Mouse (Mus musculus) ovary, postnatal 14 days (tissue): Measurements from ENCODE around the gene Srd5a3.
"Not testable (repeated sequence)": the region's sequence is repeated elsewhere in the genome, so short reads cannot be mapped to it uniquely, and the experiment has no call there.

Experiments used
- DNase-seq: peaks from one replicate; pipeline ENCODE4 v3.0.0; 2022; ENCODE audit warnings: low spot score

Srd5a3 gene

DNA sequence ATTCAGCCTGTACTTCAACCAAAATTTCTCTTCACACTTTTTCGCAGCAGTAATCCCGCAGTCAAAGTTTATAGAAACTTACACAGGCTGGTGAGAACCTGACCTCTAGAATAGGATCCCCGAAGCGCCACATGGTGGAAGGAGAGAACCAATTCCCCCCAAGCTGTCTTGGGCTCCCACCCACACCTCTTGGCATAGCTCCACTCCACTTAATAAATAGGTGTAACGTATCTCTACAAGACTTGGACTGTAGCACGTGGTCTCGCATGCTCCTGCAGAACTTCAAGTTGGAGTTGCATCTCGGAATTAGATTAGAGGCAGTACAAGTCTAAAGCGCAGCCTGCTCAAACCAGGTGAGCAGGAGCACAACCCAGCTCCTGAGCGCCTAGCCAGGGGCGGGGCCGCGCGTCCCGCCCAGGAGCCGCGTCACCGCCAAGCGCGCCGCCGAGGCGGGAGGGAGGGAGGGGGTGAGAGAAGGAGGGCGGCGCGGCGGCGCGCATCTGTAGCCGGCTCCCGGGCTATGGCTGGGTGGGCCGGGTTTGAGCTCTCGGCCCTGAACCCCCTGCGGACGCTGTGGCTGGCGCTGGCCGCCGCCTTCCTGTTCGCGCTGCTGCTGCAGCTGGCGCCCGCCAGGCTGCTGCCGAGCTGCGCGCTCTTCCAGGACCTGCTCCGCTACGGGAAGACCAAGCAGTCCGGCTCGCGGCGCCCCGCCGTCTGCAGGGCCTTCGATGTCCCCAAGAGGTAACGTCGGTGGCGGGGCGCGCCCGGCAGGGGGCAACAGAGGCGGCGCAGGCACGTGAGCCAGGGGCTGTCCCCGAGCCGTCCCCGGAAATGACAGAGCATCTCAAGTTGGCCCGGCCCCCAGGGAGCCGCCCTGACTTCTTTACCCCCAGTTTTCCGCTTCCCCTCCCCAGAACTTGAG is at the start of gene Srd5a3:
Gene Srd5a3, plus strand, starts transcription at position 464 of the 922 bp plus-strand sequence.
- peak; percentile 95 for DNase-seq

DNA sequence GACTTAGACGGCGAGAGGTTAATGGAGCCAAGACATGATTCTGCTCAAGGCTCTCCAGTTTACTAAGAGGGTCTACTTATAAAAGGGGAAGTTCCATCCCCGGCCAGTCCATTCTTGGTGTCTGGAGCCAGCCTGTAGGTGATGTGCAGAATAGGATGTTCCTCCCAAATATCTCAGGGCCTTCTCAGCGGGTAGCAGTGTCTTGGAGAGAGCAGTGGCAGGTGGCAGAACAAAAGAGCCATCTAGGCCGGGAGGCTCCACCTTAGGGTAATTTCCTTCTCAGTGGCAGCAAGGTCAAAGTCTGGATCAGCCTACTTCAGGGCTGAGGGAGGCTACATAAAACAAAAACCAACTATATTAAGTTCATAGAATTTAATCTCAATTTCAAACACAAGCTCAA is 36.3 kb upstream of the Srd5a3 start:
- DNase-seq = not testable (repeated sequence)

DNA sequence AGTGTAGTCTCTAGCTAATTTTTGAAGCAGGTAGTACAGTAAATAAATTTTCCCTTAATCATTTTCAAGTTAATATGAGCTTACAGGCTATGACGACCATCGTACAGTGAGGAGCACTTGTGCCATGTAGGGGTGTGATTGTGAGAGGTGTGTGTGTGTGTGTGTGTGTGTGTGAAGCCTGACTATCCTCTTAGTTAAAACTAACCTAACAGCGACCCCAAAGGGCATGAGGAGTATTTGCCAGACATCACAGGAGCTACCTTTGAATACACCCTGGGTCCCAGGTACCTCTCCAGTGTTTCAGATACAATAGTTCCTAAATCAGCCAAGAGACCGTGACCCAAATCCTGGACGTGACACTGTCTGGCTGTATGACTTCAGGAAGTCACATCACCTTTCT is 32.8 kb upstream of the Srd5a3 start:
- DNase-seq = no peak

DNA sequence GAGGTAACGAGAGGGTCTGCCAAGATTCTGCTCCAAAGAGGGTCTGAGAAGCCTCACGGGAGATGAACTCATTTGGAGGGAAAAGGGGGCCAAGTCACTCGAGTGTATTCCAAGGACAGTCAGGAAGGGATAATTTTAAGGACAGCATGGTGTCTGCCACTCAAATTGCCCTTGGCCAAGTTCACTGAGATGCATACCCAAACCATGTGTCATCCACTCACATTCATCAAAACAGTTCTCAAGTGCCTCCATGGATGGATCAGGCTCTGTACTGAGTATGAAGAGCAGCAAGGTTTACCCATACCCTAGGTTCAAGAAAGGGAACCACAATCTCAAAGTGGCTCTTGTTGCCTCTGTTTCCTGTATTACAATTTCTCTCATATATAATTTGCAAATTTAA is 31.6 kb upstream of the Srd5a3 start:
- no peak for DNase-seq

DNA sequence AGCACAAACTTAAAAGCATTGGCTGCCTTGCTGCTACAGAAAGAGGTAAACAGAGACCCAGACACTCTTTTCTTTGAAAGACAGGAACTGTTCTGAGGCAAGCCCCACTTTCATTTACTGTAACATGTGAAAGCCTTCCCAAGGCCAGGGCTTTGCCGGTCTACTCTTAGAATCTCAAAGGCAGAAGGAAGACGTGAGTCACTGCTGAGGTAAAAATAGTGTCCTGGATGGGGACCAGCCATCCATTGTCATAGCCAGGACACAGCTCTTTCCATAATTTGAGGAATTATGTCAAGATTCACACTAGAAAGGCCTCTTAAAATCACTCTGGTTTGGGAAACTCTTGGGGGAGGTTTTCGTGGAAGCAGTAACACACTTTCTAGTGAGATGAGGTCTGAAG is 28.9 kb upstream of the Srd5a3 start:
- DNase-seq = no peak

DNA sequence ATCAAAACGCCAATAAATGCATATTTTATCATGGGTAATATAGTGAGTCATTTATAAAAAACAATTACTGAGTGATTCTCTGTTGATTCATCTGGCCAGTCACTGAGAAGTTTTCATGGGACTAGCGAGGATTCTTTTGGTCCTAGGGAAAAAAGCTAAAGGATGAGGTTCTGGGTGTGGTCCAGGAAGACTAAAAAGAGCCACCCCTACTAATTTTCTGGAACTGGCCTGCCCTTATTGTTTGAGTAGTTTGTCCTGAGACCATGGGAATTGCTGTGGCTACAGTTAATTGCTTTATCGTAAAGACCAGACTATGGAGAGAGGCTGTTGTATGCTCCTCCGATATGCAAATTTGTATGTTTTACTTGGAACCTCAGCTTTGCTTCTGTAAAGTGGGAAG is 28.1 kb upstream of the Srd5a3 start:
- no peak for DNase-seq

DNA sequence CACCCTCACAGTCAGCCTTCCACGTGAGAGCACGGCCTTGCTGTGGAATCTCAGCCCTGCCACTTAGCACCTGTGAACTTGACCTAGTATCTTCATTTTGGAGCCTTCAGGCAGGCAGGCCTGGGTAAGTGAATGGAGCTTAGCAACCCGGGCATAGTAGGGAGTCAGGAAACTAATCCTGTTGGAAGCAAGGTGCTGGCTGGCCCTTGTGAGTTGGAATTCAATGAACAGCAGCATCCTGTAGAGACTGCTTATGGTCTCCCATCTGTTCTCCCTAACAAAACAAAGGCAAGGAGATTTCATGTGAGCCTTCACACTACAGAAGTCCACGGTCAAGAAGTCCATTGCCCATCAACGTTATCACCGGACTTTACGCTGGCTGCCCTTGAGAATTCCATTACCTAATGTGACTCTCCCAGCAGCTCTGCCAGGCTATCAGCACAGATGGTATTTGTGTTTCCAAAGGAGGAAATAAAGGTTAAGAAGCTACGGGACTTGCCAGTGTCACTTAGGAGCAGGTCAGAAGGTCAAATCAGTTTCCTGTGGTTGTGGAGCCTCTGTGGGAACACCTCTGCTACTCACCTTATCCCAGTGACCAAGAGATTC is 24.5 kb upstream of the Srd5a3 start:
- no peak for DNase-seq

DNA sequence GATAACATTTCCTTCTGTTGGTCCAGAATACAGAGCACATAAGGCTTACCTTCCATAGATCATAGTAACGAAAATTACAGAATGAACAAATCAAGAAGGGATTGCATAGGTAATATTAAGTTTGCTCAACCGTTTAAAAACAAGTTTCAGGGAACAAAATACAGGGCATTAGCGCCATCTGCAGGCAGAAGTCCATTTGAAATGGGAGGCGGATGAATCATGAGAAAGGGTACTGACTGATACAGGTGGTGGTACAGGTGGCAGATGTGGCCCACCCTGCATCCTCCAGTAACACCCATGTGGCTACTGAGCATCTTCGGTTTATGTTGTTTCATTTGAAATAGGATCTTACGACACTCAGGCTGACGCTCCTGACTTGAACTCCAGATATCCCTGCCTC is 21.6 kb upstream of the Srd5a3 start:
- DNase-seq = peak; percentile 69

DNA sequence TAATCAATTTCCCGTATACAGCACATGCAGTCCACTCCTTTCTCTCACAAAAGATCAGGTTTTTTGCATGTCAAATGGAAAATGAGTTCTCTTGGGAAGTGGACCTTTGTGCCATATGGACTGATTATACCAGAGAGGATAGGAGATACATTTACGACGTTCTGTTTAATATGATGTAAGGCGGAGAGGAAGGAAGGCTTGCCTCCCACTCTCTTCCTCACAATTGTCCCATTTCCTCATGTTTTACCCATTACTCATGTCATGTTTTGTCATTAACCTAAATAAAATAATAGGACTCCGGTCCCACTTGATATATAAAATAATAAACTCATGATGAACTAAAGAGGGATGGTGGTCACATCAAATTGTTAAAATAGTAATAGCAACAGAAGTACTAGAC is 19.4 kb upstream of the Srd5a3 start:
- no peak for DNase-seq

DNA sequence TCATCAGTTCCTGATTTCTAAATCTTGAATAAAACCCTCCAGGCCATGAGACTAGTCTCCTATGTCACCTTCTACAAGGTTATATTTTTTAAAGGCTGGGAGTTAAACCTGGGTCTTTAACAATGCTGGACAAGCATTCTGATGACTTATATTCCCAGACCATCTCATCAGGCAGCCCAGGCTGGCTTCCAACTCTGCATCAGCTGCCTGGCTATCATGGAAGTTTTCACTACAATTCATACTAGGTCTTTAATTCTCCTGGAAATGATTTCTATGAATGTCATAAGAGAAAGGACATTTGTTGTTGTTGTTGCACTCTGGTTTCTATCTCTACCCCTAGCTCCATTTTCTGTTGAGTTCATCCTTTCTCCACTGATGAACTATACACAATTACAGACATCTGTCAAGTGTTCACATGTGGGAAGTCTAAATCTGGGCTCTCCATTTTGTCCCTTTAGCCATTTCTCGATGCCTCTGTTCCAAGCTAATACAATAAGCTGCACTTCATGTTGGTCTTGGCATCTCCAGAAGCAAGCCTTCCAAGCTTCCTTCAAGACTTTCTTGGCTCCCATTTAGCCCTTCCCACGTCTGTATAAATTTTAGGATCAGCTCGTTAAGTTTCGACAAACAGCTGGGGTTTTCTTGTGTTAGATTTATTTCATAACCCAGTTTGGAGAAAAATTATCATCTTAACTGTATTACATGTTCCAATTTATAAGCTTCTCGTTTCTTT is 12.3 kb upstream of the Srd5a3 start:
- no peak for DNase-seq

DNA sequence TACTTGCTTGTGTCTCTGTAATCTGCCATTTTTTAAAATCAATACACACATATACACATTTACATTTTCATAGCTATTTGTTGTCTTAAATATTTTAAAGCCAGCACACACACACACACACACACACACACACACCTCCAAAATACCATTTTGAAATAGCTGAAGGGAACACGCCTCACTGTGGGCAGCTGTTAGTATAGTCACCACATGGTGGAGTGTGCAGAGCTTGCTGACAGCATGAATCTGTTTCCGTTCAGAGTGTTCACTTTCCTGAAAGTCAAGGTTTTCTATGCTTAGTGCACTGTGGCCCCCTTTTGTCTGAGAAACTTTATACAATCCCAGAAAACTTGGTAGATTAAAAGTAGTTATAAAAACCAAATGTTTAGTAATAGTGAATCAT is 9.8 kb upstream of the Srd5a3 start:
- no peak for DNase-seq

DNA sequence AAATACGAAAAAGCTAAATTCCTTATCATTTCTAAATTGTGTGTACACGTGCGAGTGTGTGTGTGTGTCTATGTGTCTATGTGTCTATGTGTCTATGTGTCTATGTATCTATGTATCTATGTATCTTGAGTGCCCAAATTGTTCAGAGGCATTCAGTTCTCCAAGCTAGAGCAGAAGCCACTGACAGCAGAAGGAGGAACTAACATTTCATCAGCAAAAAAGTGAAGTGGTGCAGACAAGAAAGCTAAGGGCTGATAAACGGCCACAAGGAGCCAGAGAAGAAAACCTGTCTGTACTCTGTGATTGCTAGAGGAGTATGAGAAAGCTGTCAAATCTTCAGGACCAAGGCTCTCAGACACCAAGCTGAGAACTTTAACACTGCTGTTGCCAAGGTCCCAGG is 8.1 kb upstream of the Srd5a3 start:
- DNase-seq = no peak

DNA sequence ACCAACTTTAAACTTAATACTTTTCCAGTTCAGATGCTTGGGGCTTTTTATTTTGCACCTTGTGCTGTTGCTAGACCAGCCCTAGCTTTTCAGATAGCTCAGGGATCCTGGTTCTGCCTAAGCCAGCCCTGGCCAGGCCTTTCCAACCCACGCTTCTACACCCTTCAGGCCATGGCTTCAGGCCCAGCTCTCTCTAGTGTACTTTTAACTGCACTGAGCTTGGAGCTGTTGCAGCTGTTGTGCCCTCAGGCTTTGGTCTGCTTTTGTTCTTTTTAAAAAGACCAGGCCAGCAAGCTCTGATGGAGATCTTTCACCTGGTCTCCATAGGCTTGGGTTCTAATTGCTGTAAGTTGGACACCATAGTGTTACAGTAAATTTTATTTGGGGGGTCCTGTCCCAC is 4.4 kb upstream of the Srd5a3 start:
- peak; percentile 42 for DNase-seq

DNA sequence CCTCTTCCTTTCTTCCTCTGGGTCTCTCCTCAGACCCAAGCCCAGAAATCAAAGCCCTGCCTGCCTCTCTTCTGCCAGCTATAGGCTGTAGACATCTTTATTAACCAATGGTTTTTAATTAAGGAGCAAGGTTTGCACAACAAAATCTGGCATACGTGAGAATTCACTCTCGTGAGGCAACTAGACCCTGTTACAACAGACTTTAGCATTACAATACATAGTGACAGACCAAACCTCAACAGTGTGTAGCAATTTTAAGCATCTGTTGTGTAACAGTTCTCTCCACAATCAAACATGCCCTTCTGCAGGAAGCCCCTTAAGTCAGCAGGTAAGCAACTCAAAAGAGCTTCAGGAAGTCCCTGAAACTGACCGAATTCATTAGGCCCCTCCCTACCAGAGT is 3.8 kb upstream of the Srd5a3 start:
- DNase-seq = no peak

DNA sequence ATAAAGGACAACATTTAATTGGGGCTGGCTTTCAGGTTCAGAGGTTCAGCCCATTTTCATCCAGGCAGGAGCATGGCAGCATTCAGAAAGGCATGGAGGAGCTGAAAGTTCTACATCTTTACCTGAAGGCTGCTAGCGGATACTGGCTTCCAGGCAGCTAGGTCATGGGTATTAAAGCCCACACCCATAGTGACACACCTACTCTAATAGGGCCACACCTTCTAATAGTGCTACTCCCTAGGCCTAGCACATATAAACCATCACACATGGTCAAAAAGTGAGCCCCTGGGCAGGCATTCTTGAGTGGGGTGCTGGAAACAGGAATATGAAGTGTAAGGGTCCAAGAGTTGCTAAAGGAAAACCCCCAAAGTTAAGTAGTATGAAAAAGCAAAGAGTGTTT is 2.5 kb upstream of the Srd5a3 start:
- DNase-seq = no peak

DNA sequence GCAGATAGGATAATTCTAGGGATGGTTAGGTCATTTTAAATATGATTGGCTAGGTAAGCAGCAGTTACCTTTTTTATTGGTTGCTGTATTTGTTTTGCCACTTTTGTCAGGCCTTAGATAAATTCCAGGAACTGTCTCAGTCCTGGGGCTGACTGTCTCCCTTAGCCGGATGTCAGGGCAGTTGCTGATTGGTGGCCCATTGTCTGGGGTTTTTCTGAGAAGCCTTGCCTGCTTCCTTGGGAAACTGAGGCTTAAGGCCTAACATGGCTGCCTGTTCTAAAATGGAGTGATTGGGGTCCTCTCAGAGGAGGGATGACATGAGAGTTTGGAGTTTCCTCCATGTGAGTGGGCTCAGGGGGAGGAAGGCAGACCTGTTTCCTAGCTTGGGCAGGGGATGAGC is 2.0 kb upstream of the Srd5a3 start:
- DNase-seq = no peak

DNA sequence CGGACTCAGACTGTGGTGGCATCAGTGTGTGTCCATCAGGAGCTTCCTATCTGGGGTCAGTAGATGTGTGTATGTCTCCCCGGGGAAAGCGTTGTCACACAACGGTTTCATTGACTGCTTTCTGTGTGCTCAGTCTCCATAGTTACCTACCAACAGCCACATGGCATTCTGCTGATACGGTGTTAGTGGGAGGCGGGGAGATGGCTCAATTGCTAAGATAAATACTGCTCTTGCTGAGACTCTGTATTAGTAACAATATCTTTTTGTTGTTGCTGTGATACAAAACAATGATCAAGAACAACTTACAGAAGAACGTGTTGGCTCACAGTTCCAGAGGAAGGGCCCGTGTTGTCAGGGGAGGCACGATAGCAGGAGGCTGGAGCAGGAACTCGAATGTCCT is 1.6 kb upstream of the Srd5a3 start:
- DNase-seq = no peak

DNA sequence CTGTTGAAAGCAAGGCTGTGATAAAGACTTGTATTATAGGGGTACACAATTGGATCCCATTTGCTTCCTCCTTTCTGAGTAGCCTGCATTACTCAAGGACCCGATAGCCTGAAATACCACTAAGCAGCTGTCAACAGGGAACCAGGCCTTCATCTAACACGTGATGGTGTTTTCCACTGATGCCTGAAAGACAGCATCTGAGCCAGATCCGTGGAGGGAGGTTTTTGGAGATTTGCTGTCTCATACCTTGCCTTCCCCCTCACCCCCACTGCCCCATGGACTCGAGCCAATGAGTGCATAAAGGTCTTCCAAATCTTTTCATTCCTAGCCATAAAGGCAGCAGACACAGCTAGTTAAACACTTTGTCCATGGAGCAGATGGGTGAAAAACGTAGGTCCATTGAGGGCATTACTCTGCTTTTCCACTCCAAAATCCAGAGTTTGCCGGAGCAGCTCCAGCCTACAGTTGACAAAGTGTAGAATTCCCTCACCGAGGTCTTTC is 850 bp upstream of the Srd5a3 start:
- no peak for DNase-seq

DNA sequence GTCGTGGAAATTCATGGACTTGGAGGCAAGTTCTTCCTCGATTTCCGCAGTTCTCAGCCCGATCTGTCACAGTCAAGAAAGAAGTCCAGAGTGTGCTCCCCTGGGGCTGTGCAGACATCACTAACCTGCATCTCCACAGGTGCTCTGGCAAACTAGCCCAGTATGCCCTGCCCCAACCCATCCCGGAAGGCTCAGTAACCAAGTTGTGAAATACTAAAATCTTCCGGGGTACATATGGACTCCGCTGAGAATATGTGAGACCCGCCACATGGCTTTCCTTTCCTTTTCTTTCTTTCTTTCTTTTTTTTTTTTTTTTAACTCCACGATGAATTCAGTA is 627 bp downstream of the Srd5a3 start:
- no peak for DNase-seq

DNA sequence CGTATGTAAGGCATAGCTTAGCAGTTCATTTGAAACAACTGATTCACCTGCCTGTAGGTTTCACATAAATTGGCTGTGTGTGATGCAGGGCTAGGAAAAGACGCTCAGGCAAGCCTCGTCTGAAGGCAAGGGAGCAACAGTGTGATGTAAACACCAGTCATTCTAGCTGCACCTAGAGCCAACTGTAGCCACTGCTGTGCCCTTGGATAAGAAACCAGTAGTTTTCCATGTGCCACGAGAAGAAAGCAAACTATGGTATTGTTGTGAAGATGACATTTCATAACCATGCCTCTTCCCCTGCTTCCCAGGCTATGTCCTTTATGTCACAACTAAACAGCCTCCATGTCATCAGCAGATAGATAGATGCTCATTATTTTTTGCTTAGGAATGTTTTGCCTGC is 3.3 kb downstream of the Srd5a3 start:
- no peak for DNase-seq

DNA sequence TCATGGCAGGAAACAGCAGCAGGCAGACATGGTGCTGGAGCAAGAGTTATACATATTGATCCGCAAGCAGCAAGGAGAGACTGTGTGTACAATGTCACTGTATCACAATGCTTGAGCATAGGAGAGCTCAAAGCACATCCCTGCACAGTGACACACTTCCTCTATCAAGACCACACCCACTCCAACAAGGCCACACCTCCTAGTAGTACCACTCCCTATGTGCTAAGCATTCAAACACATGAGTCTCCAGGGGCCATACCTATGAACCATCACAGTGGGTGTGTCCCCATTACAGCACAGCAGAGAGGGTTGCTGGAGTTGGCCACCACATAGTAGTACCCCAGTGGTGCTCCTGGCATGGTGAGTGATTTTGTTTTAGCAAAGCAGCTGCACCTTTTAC is 6.3 kb downstream of the Srd5a3 start:
- no peak for DNase-seq

DNA sequence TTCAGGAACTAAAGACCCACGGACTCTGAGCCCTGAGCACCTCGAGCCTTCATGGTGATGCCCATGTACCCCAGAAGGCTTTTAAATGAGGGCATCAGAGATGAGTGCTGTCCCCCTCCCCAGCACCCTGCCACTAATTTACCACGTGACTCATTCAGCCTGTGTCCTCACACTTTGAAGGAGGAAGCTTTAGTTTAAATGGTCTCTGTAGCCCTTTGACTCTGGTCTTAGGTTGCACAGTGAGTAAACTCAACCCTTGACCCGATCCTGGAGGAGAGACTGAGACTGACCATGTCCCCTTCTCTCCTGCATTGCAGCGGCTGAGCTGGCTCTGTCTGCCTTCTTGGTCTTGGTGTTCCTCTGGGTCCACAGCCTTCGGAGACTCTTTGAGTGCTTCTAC is 9.4 kb downstream of the Srd5a3 start:
- no peak for DNase-seq

DNA sequence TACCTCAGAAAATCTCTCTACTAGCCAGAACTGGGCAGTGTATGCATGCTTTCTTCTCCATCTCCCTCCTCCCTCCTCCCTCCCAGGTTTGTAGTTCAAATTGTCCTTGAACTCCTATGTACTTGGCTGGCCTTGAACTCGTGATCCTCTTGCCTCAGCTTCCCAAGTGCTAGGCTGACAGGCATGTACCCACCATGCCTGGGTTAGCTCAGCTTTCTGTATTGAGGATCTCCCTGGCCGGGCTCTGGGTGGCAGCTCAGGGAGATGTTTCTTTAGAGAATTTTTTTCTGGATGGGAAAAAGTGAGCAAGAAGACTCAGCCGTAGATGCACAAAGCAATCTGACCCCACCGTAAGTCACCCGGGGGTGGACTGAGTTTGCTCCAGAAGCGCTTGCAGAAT is 12.9 kb downstream of the Srd5a3 start:
- no peak for DNase-seq
